Mouse (Mus musculus) c-Kit-positive CD71-positive TER-119-negative erythroid progenitor cells, embryonic 14.5 days (primary cell): ENCODE results near the gene Fbn1.

Source experiments
- DNase-seq: peaks from one replicate; pipeline ENCODE4 v3.0.0-alpha.2; 2013; ENCODE audit warnings: low read depth

The Fbn1 gene

GRCm38 (mm10) chr2:125337239-125337638 lies 170.6 kb downstream of the Fbn1 start:
- DNase-seq: no peak

GRCm38 (mm10) chr2:125335206-125335605 lies 172.6 kb downstream of the Fbn1 start:
- DNase-seq: no peak

GRCm38 (mm10) chr2:125334163-125334562 lies 173.6 kb downstream of the Fbn1 start:
- no peak for DNase-seq

GRCm38 (mm10) chr2:125331581-125331980 lies 176.2 kb downstream of the Fbn1 start:
- no peak for DNase-seq

GRCm38 (mm10) chr2:125330506-125330905 lies 177.3 kb downstream of the Fbn1 start:
- DNase-seq: no peak

GRCm38 (mm10) chr2:125325125-125325855 lies 182.5 kb downstream of the Fbn1 start:
- no peak for DNase-seq

GRCm38 (mm10) chr2:125324455-125324854 lies 183.3 kb downstream of the Fbn1 start:
- no peak for DNase-seq

- DNase-seq: no peak
These were observed 184.4 kb downstream of the Fbn1 start for GRCm38 (mm10) chr2:125323347-125323746.

- no peak for DNase-seq
These were observed 185.2 kb downstream of the Fbn1 start for GRCm38 (mm10) chr2:125322581-125322980.

- DNase-seq: no peak
These were observed 186.7 kb downstream of the Fbn1 start for GRCm38 (mm10) chr2:125321071-125321470.

GRCm38 (mm10) chr2:125319651-125320050 lies 188.1 kb downstream of the Fbn1 start:
- DNase-seq: no peak

GRCm38 (mm10) chr2:125318371-125319061 lies 189.3 kb downstream of the Fbn1 start:
- DNase-seq: no peak

GRCm38 (mm10) chr2:125315203-125315602 lies 192.6 kb downstream of the Fbn1 start:
- no peak for DNase-seq

GRCm38 (mm10) chr2:125314169-125314925 lies 193.4 kb downstream of the Fbn1 start:
- no peak for DNase-seq

GRCm38 (mm10) chr2:125309710-125310109 lies 198.1 kb downstream of the Fbn1 start:
- no peak for DNase-seq

GRCm38 (mm10) chr2:125305671-125306070 lies 202.1 kb downstream of the Fbn1 start:
- no peak for DNase-seq

GRCm38 (mm10) chr2:125304746-125305145 lies 203.0 kb downstream of the Fbn1 start:
- no peak for DNase-seq

GRCm38 (mm10) chr2:125303764-125304384 lies 203.9 kb downstream of the Fbn1 start:
- DNase-seq: no peak

GRCm38 (mm10) chr2:125302625-125302924 lies 205.2 kb downstream of the Fbn1 start:
- no peak for DNase-seq

GRCm38 (mm10) chr2:125301877-125302624 lies 205.7 kb downstream of the Fbn1 start:
- no peak for DNase-seq

GRCm38 (mm10) chr2:125298841-125299240 lies 209.0 kb downstream of the Fbn1 start:
- no peak for DNase-seq

- DNase-seq: no peak
These were observed 212.3 kb downstream of the Fbn1 start for GRCm38 (mm10) chr2:125295526-125295925.
